Mouse (Mus musculus) cerebellum, postnatal 4 days (tissue): ENCODE measurements around the gene Nanp.

Source experiments
- DNase-seq, 2 experiments: peaks; one replicate each; pipeline ENCODE4 v3.0.0; 2022; ENCODE audit warnings: low spot score in 2 of 2, mixed read lengths in 1 of 2

The Nanp gene

DNA sequence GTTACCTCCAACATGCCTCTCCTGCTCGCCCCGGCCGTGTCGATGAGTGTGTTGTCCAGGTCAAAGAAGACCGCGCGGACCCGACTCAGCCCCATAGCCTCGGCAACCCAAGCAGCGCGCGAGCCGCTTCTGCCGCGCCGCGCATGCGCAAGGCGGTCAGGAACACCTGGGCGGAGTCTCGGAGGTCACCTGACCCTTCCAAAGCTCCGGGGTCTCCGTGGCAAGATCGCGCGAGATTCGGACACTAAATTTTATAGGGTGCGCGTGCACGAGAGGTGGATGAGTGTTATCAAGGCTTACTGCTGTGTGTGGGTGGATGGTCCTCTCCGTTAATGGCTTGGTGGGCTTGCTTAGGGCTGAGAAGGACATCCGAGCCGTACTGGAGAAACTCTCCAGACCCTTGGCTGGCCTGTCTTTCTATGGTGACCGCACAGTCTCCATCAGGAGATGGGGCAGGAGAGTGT is at the start of gene Nanp, which contains the start of gene Ninl:
Nanp (minus strand) TSS at position 167 of the 464 bp plus-strand sequence.
Ninl (minus strand) TSS at position 151 of the 464 bp plus-strand sequence.
- DNase-seq, result peak; percentile 86 to 92

DNA sequence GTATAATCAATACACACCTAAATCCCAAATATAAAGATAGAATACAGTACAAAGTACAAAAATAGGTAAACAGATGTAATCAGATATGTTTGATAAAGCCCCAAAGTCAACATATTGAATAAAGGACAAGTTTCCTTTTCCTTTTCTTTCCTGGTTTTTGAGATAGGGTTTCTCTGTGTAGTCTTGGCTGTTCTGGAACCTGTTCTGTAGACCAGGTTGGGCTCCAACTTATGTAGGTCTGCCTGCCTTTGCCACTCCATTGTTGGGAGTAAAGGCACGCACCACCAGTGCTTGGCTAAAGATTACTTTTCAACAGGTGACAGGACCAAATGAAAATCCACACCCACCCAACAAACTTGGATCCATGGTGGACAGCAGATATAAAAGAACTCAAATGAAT is 17.4 kb upstream of the Nanp start:
- DNase-seq, result no peak

DNA sequence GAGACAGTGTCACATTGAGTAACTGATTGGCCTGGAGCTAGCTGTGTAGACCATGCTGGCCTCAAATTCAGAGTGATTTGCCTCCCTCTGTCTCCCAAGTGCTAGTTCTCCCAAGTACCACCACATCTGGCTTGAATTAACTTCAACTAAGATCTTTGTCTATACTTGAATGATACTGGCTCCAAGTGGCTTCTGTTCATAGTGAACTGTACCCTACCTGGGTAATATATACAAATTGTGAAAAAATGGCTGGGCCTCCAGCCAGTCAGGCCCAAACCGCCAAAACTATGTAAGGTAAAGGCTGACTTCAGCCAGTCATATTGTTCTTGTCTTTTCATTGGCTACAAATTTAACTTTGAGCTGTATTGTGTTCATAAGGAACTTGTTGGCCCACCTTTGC is 1.2 kb upstream of the Nanp start:
- DNase-seq, result no peak

DNA sequence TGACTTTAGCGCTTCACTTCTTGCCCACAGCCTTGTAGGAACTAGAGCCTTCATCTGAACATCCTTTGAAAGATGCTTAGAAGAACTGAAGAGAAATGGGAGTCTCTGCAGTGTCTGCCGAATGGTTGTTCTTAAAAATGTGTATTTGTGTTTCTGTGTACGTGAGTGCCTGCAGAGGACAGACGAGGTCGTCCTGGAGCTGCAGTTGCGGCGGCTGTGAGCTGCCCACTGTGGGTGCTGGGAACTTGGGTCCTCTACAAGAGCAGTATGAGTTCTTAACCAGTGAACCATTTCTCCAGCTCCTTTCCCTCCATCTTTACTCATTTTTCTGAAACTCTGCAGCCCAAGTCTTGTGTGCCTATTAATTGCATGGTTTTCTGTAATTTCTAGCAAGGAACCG is 528 bp upstream of the Nanp start:
- no peak for DNase-seq

DNA sequence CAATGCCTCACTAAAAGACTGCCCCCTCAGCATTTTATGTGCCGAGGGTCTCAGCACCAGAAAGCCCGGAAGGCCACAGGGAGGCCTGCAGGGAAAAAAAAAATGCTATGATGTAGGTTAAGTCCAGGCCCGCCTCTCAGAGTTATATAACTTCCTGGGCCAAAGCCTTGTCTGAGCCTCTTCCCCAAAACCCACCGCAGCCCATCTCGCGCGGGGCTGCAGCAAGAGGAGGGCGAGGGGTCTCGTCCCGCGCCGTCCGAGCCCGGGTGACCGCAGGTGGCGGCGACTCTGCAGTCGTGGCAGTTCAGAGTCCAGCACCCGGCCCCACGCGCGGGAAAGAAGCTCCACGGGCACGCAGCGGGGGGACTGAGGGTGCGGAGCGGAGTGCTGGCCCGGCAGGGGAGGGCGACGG is 381 bp downstream of the Nanp start:
- no peak for DNase-seq

DNA sequence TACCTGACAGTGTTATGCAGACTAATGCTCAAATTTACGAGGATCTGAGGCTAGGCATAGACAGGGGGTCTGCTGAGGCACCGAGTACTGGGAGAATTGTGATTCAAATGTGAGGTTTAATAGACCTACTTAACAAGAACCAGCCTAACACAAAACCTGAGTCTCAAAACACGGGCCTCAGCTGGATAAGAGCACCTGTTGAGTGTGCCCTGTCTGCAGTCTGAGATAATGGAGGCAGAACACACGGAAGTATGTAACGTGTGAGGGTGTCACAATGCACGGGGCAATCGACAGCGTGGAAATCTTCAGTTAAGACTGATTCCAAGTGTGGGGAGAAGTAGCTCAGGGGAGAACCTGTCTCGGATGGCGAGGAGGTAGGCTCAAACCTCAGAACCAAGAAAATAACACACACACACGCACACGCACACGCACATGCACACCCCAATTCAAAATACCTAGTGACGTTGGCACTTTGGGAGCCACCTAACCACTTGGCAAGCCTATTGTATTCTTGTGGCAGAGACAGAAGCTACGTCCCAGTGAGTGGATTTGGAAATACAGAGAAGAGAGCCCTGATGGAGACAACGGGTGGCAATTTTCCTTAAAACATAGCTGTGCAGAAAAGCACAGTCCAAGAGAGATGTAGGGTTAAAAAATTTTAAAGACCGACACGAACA is 1.2 kb downstream of the Nanp start:
- DNase-seq, result no peak

DNA sequence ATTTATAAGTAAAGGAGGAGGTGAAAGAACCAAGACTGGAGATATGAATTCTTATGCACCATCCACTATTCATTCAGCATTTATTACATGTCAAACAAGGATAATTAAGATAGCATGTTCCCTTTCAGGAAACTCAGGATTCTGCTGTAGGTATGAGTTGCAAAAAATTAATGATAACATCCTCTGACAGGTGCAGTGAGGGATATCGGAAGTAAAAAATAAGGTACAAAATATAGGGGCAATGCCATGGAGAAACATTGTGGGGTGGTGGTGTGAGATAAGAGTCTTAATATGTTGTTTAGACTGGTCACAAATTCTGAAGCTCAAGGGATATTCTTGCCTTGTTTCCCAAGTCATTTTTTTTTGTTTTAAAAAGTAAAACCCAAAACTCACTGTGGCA is 1.9 kb downstream of the Nanp start:
- DNase-seq, result no peak

DNA sequence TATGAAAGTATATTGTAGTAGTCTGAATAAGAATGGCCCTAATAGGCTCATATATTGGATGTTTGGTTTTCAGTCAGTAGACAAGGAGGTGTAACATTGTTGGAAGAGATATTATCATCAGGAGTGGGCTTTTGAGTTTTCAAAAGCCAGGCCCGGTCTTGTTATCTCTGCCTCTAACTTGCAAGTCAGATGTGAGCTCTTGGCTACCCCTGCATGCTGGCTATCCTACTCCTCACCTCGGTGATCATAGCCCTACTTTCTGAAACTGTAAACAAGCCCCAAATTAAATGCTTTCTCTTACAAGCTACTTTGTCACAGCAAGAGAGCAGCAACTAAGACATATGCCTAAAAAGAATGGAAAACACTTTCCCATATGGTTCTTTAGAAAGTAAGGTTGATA is 2.5 kb downstream of the Nanp start:
- no peak for DNase-seq

DNA sequence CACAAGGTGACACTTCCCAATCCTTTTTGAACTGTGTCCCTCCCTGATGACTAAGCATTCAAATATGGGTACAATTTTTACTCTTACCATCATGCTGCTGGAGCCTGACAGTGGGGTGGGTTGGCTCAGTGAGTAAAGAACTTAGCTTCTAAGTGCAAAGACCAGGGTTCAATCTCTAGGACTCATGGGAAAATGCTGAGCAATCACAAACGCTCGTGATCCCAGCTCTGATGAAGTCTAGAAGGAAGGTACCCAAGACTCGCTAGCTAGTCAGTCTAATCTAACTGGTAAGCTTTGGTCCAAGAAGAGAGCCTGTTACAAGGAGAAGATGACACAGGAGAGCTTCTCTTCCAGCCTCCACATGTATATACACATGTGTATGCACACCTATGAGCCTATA is 4.8 kb downstream of the Nanp start:
- DNase-seq, result no peak

DNA sequence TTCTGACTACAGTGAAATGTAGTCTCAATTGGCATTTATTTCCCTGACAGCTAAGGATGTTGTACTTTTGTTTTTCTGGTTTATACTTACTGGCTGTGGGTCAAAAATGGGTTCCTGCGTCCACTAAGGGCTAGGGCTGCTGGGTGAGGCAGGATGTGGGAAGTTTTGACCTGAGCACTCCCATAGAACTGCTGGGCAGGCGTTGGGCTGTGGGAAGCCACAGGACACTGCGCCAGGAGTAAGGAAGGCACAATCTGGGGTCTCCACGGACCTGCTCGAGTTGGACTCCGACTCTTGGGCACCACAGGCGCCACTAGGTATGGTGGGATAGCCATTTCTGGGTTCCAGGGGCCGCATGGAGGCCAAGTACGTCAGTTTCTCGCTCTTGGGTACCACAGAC is 18.0 kb downstream of the Nanp start:
- no peak for DNase-seq

DNA sequence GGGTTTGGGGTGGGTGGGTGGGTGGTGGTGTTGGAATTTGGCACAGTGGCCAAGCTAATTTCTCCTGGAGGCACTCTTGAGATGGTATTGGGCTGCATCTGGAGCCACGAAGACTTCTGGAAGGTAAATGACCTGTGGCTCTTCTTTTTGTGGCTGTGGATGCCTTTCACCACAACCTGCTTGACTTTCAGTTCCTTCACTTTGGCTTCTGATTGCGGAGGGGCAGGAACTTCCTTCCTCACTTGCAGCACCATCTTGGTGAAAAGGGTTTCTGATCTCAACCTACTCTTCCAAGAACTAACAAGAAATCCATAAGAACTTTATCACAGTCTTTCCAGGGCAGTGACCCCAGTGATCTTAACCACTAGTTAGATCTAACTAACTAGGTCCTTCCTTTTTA is 23.9 kb downstream of the Nanp start:
- no peak for DNase-seq

DNA sequence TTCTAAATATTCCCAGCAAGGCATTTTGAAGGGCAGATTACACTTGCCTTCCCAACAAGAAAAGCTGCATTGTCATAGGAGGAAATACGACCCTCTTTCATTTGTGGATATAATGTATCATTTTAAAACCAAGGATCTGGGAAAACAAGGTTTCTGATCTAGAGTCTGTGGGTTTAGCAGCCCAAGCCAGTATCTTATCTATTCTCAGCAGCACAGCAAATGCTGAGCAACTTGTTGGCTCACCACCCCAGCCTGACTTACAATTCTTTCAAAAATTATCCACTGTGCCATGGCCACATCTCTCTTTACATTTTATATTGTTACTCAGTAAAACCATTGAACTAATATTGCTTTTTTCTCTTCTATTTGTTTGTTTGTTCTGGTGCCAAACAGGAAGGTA is 27.9 kb downstream of the Nanp start:
- DNase-seq, result no peak

DNA sequence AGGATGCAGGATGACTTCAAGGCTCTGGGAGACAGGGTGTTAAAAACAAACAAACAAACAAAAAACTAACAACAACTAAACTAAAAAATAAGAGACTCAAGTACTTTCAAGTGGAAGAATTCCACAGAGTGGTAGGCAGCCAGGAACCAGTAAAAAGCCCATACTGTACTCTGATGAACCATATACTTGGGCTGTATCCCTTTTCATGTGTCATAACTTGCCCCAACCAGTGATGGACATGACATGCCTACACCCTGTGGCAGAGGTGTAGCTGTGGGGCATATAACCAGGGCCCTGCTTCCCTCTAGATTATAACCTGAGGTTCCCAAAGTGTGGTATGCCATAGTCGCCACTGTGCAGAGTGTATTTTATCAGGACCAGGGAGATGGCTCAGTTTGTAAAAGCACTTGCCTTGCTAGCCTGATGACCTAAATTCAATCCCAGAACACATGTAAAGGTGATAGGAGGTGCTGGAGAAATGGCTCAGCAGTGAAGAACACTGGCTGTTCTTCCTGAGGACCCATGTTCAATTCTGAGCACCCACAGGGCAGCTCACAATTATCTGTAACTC is 29.6 kb downstream of the Nanp start:
- no peak for DNase-seq

DNA sequence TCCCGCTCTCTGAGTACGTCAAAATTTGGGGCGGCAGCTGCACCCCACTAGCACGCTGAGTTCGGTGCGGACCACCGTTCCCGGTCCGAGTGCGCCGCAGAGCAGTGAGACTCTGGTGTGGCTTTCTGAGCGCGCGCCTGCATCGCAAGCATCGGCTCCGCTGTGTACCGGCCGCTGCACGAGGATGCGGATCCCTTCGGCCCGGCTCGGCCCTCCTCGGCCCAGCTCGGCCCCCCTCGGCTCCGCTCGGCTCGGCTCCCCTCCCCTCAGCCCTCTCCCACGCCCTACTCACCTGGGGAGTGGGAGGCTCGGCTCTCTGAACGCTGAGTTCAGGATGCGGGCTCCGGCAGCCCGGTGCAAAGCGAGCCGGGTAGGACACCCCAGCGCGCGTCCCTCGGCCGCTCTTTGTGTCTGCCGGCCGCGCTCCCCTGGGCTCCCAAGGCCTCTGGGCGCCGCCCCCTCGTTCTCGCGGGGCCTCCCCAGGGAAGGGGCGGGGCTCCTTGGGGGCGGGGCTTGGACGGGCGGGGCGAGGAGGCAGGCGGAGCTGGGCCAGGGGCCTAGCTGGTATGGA is 30.2 kb downstream of the Nanp start:
- peak; percentile 58 to 70 for DNase-seq

DNA sequence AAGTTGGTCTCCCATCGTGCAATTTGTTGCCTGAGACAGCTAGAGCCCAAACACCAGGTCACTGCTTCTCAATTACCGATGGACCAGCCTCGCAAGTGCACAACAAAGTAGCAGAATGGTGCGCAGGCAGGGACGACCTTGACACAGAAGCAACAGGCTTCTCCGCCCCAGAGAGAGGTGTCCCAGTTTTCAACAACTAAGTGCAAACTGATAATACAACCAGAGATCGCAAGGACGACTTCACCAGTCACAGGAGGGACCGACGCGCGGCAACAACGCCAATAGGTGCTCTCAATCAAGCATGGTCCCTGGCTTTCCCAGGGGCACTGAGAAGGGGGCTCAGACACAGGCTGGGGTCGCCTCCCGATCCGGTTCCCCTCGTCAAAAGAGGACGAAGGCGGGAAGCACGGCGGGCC is 30.7 kb downstream of the Nanp start:
- no peak for DNase-seq

DNA sequence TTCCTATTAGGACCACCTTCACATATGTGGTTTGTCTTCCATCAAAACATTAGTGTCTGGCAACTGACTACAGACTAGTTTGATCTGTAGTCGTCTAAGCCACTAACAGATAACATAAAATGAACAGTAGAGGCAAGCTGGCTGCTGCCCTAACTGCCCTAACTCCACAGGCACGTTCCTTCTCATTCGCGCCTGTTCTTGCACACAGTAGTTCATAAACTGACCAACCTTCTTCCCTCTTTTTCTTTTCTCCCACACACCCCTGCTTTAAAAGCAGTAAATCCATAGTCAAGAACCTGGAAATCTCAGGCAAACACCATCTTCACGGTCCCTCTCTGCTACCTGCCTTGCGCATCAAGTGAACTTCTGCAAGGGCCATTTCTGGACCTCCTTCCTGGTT is 31.2 kb downstream of the Nanp start:
- no peak for DNase-seq

DNA sequence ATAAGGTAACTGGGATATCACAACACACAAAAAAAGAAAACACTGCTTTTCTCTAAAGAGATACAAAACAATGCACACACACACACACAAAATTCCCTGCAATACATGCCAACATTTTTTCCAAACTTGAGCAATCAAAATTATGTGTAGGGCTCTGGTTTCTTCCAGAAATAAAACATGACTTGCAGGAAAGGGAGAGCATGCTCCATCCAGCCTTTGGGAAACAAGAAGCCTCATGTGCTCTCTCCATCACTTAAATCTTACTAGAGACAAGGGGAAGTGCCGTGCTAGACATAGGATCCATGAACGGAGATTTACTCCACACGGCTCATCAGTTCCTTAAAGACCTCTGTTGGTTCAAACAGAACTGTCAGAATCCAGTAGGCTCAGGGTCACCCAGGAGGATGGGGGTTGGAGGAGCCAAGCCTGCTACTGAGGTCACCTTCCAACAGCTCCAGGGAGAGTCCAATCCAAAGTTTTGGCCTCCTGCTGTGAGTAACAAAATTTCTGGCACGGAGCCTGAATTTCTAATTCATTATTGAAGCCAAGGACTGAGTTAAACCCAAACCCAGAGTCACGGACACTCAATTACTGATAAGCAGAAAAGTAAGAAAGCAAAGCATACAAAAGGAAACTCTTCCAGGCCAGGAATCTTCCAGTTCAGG is 32.8 kb downstream of the Nanp start:
- no peak for DNase-seq

DNA sequence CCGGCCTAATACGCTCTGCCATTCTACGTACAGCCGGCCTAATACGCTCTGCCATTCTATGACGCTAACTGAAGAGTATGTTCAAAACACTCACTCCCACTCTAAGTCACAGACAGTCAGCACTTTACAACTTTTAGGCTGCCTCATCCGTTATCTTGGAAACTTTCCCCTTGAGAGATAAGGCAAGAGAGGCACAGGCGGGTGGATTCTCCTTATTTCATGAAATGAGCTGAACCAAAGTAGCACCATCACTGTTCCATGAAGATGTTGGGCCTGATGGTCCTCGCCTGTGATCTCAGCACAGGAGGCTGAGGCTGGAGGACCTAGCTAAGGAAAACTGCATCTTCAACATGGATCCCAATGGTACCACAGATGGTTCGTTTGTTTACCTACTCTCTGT is 34.8 kb downstream of the Nanp start:
- DNase-seq, result no peak

DNA sequence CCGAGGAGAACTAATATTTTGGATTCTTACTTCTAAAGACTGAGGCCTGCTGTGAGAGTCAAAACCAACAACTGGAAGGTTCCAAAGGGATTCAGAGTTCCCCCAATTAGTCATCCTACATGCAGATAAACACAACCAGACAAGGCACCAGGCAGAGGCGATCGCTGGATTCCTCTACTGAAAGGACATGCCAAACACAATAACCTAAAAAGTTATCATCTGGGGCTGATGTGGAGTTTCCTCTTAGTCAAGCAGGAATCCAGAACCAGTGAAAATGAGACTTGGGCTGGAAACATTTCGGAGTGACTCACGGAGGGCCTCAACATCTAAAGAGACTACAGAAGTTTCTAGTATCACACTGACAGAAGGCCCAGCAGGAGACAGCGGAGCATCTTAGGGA is 35.4 kb downstream of the Nanp start:
- DNase-seq, result no peak

DNA sequence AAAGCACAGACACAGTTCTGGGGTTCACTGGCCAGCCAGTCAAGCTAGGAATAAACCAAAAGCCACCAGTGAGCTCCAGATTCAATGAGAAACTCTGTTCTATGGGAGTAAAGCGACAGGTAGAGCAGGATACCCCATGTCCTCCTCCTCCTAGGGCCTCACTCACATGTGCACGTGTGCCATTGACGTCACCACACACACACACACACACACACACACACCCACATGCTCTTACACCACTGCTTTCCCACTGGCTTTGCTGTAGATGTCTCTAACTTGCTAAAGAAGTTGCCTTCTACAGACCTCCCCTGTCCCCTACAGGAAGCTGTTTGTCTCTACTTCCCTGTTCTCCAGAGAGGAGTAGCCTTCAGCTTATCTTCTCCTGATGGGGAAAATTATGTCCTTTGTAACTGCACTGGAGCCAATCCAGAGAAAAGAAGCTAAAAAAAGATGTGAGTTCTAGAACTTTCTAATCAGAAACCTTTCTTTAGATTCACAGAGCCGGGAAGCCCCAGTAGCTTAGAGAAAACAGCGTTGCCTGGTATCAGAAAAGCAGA is 37.5 kb downstream of the Nanp start:
- no peak for DNase-seq

DNA sequence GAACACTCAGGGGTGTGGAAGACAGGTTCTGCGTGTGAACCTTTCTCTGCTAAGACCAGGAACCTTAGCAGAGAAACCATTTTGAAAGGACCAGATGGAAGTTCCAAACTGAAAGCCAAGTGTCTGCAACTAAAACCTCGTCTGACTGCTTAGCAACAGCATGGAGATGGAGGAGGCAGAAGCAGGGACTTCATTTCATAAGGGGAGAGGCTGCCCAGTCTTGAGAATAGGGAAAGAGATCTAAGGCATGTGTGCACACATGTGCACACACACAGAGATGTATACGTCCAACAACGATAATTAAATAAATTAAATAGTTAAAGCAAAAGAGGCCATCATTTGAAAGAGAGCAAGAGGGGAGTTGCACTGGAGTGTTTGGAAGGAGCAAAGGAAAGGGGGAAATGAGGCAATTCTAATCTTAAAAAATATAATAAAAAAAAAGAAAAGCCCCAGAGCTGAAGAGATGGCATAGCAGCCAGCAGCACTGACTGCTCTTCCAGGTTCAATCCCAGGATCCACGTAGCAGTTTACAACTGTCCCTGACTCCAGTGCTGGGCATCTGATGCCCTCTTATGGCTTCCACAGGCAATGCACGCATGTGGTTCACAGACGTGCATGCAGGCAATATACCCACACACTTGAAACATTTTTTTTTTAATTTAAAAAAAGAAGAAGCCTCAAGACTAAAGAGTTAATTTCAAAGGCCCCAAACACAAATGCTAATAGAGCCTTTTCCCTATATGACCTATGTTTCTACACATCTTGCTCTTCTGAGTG is 38.6 kb downstream of the Nanp start:
- DNase-seq, result peak; percentile 39 to 69

DNA sequence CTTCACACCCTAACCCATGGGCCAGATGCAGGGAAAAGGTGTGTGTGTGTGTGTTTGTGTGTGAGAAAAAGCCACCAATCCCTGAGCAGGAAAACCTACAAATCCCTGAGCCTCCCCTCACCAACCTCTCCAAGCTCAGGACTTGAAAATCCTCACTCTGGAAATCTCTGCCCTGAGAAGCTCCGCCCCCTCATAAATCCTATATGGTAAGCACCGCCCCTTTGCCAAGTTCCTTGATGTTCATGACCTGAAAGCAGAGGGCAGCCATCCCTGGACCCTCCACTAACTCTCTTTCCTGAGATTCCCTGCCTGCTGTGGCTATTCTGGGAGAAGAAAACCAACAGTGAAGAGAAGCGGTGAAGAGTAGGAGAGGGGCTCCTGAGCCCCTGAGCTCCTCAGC is 40.2 kb downstream of the Nanp start:
- DNase-seq, result no peak
